Mouse (Mus musculus) heart, postnatal 25 days (tissue): ENCODE results near the gene Pnmal1. TPM values are rescaled to one million over a fixed set of nuclear protein-coding genes. Genes with fewer than 3 reads are reported as not detected.

Experiments used
- total RNA-seq, 2 experiments: library from RNA; stranded (reverse); gene quantifications; 2 replicates each; pipeline ENCODE4 v1.2.3; 2021

Gene Pnmal1
- total RNA-seq, 2 experiments from 2014 or later: not detected

Other genes with a start within 250 kb of the Pnmal1 start
- not detected for gene Ceacam9, start 237.8 kb upstream of the Pnmal1 start, total RNA-seq
- 10 to 100 TPM; 80.9 to 87.9 TPM for gene Ap2s1, start 221.3 kb upstream of the Pnmal1 start, total RNA-seq
- 10 to 100 TPM; 18.5 to 22.8 TPM for gene Slc1a5, start 178.3 kb upstream of the Pnmal1 start, total RNA-seq
- gene Strn4, start 143.8 kb upstream of the Pnmal1 start, total RNA-seq: 10 to 100 TPM; 54.8 to 65.5 TPM
- gene Fkrp, start 142.9 kb upstream of the Pnmal1 start, total RNA-seq: 10 to 100 TPM; 46.2 to 48.0 TPM
- gene Prkd2, start 116.8 kb upstream of the Pnmal1 start, total RNA-seq: 10 to 100 TPM; 18.0 to 22.9 TPM
- gene Dact3, start 84.4 kb upstream of the Pnmal1 start, total RNA-seq: 10 to 100 TPM; 15.2 to 17.4 TPM
- gene Gng8, start 67.9 kb upstream of the Pnmal1 start, total RNA-seq: under 1 TPM; 0.45 to 0.86 TPM
- 1 to 10 TPM; 2.1 to 3.1 TPM for gene Ptgir, start 53.2 kb upstream of the Pnmal1 start, total RNA-seq
- 100 to 1,000 TPM; 196 to 203 TPM for gene Calm3, start 35.6 kb upstream of the Pnmal1 start, total RNA-seq
- 1 to 10 TPM; 3.7 to 4.1 TPM for gene Pnmal2, start 15.0 kb upstream of the Pnmal1 start, total RNA-seq
- not detected for gene Gm42372, start 23.4 kb downstream of the Pnmal1 start, total RNA-seq
- 1 to 10 TPM; 5.2 to 6.5 TPM for gene Ccdc8, start 33.0 kb downstream of the Pnmal1 start, total RNA-seq
- gene Ppp5c, start 68.2 kb downstream of the Pnmal1 start, total RNA-seq: 100 to 1,000 TPM in 1 of 2 experiments, 10 to 100 TPM in 1; 97.5 to 102 TPM
- gene Hif3a, start 102.7 kb downstream of the Pnmal1 start, total RNA-seq: 1 to 10 TPM; 1.8 to 1.9 TPM
- under 1 TPM; 0.14 to 0.16 TPM for gene Psg16, start 114.4 kb downstream of the Pnmal1 start, total RNA-seq
- gene Ceacam3, start 190.6 kb downstream of the Pnmal1 start, total RNA-seq: not detected
- not detected for gene Psg29, start 243.8 kb downstream of the Pnmal1 start, total RNA-seq